In genomic region chr9:49493979-49494649, GRCm38 (mm10) we compare ENCODE assay signal across 8 mouse cellular contexts. TPM values are rescaled to one million over a fixed set of nuclear protein-coding genes. Genes with fewer than 3 reads are reported as not detected.
A peak's percentile ranks its signal among the peaks of the same experiment; 100 is the strongest.
DNase-seq lines count a peak whose midpoint lies in the region; ATAC-seq lines count a peak whose summit lies in the region.

No protein-coding gene starts in this region.

- peak; percentile 67 for ATAC-seq in limb, embryonic 12.5 days (ENCODE audit: insufficient number of reproducible peaks, insufficient read depth, low FRiP score, low TSS enrichment, low read depth)
- peak; percentile 78 for ATAC-seq in midbrain, embryonic 16.5 days

- DNase-seq in 416B (ENCODE audit: low read depth) (peak; percentile 62), adipocyte (ENCODE audit: low spot score) (peak; percentile 92)
- peak; percentile 90 for DNase-seq in embryo, embryonic 11 days
- DNase-seq in heart, adult 11 months = peak; percentile 97
- DNase-seq in kidney, adult 11 months = peak; percentile 21
- DNase-seq in testis, postnatal 10 days (ENCODE audit: low spot score) = peak; percentile 61

- H3K9ac ChIP-seq in limb, embryonic 12.5 days (replicated peaks) = no peak overlapping the region
- peak overlapping the region; percentile 2; the same call in 1 of the 2 replicates for H3K9ac ChIP-seq in midbrain, embryonic 16.5 days (ENCODE audit: low read depth, low read length)

- H3K4me3 ChIP-seq in limb, embryonic 12.5 days (replicated peaks) = no peak overlapping the region
- no peak overlapping the region for H3K4me3 ChIP-seq in midbrain, embryonic 16.5 days (ENCODE audit: low read depth, low read length)

- 0 out of 2 replicates have a peak overlapping the region, but pooled peaks have one; percentile 29 for H3K27ac ChIP-seq in limb, embryonic 12.5 days
- H3K27ac ChIP-seq in midbrain, embryonic 16.5 days (ENCODE audit: low read length) = peak overlapping the region; percentile 56; the same call in 1 of the 2 replicates

- peaks cover 10% of the 10 kb centered on the region for H3K4me1 ChIP-seq in limb, embryonic 12.5 days (replicated peaks)
- peaks cover 6% of the 10 kb centered on the region for H3K4me1 ChIP-seq in midbrain, embryonic 16.5 days (ENCODE audit: control insufficient read depth, insufficient read depth, low read length)

- no peaks in the 10 kb centered on the region for H3K9me3 ChIP-seq in limb, embryonic 12.5 days
- no peaks in the 10 kb centered on the region for H3K9me3 ChIP-seq in midbrain, embryonic 16.5 days (replicated peaks; ENCODE audit: control insufficient read depth, low read length, poor library complexity, severe bottlenecking)

- no peaks in the 10 kb centered on the region for H3K27me3 ChIP-seq in limb, embryonic 12.5 days
- no peaks in the 10 kb centered on the region for H3K27me3 ChIP-seq in midbrain, embryonic 16.5 days (ENCODE audit: control insufficient read depth, insufficient read depth, low read depth, low read length)

- H3K36me3 ChIP-seq in limb, embryonic 12.5 days = no peaks in the 10 kb centered on the region
- H3K36me3 ChIP-seq in midbrain, embryonic 16.5 days (ENCODE audit: control insufficient read depth, insufficient read depth, low read length) = no peaks in the 10 kb centered on the region

- WGBS in limb, embryonic 12.5 days = 4% methylated on average over 4 of the region's 4 CpGs
- WGBS in midbrain, embryonic 16.5 days = 1% methylated on average over 4 of the region's 4 CpGs

- peak overlapping the region; percentile 9; the same call in 1 of the 2 replicates for H3K4me2 ChIP-seq in limb, embryonic 12.5 days
- peak overlapping the region; percentile 31; the same call in 1 of the 2 replicates for H3K4me2 ChIP-seq in midbrain, embryonic 16.5 days (ENCODE audit: low read length)

RNA-seq across cellular contexts. Expression of gene Ttc12, which starts 8.1 kb away (rescaled TPM):
- polyA plus RNA-seq in limb, embryonic 12.5 days (2016; fragmentation: Nextera tagmentation; extraction: Ambion mirVana) = 1.3 and 1.8 TPM in 2 replicates
- 1.7 and 1.9 TPM in 2 replicates for polyA plus RNA-seq in midbrain, embryonic 16.5 days (2015; fragmentation: Nextera tagmentation; extraction: Ambion mirVana)

Comparison
In these comparisons a context has a peak if more than half of its experiments do, and no peak if none do; other contexts are left out.
1. DNase-seq: peak in every context shown above with its lines; median percentile 97 in heart, adult 11 months; 92 in adipocyte; 90 in embryo, embryonic 11 days; 62 in 416B; 61 in testis, postnatal 10 days; 21 in kidney, adult 11 months.